Mouse (Mus musculus) testis, adult 2 months (tissue): ENCODE results near the gene Apln. TPM values are rescaled to one million over a fixed set of nuclear protein-coding genes. Genes with fewer than 3 reads are reported as not detected.
A peak's percentile ranks its signal among the peaks of the same experiment; 100 is the strongest.

ENCODE experiments used
- H3K27ac ChIP-seq: fragments of 200-500 bp; 2 replicates; pipeline ENCODE4 v1.5.1; 2012; ENCODE audit warnings: low read depth, low read length; ENCODE audit not compliant: control insufficient read depth, insufficient read depth
- H3K27me3 ChIP-seq: fragments of 200-500 bp; 2 replicates; pipeline ENCODE4 v1.6.1; 2012; ENCODE audit warnings: mild to moderate bottlenecking, low read length, moderate library complexity; ENCODE audit not compliant: control insufficient read depth, insufficient read depth
- H3K36me3 ChIP-seq: fragments of 200-500 bp; 2 replicates; pipeline ENCODE4 v1.6.1; 2012; ENCODE audit warnings: mild to moderate bottlenecking, low read length; ENCODE audit not compliant: control insufficient read depth, insufficient read depth
- H3K4me1 ChIP-seq: fragments of 200-500 bp; 2 replicates; pipeline ENCODE4 v1.6.1; 2012; ENCODE audit warnings: low read length; ENCODE audit not compliant: control insufficient read depth, insufficient read depth
- H3K4me3 ChIP-seq: fragments of 200-500 bp; 2 replicates; pipeline ENCODE4 v1.5.1; 2012; ENCODE audit warnings: low read depth, mild to moderate bottlenecking, low read length, moderate library complexity, mixed read lengths; ENCODE audit not compliant: control insufficient read depth
- CTCF ChIP-seq: fragments of 200-500 bp; IDR thresholded peaks from 2 replicates; pipeline ENCODE4 v1.5.1; 2012; ENCODE audit warnings: low read depth, mild to moderate bottlenecking, inconsistent platforms, low read length, moderate library complexity; ENCODE audit not compliant: control insufficient read depth, insufficient read depth, insufficient replicate concordance
- POLR2A ChIP-seq: fragments of 200-500 bp; IDR thresholded peaks from 2 replicates; pipeline ENCODE4 v1.6.1; 2012; ENCODE audit warnings: low read depth, mild to moderate bottlenecking, inconsistent platforms, low read length, moderate library complexity; ENCODE audit not compliant: control insufficient read depth
- polyA plus RNA-seq: library from polyadenylated mRNA; depleted of rRNA; stranded (reverse); fragments of >200 nt; gene quantifications from 2 replicates; pipeline ENCODE4 v1.2.3, GENCODE M21; 2012

The Apln gene
- polyA plus RNA-seq, 1 experiment = 2.6 TPM

DNA sequence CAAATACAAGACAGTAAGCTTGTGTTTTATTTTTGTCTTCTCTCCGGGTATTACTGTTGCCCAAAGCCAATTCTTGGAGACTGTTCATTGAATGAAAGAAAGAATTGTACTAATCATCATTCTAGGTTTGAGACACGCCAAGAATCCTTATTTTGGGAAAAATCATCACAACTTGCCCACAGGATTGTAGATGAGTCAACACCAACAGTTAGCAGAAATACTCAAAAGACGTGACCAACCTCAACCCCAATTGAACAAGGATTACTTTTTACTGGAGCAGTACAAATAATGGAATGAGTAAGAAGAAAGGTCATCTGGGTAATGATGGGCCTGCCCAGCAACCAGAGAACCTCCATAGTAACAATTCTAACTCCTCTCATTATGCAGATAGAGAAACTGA is 5.7 kb upstream of the Apln start:
- Histone ChIP-seq H3K27me3 (no peaks in the 10 kb centered on the region), H3K4me1 (no peaks in the 10 kb centered on the region), H3K27ac (no peak overlapping the region), H3K36me3 (no peaks in the 10 kb centered on the region), H3K4me3 (no peak overlapping the region)
- TF ChIP-seq POLR2A = no peak
- TF ChIP-seq CTCF = no peak

DNA sequence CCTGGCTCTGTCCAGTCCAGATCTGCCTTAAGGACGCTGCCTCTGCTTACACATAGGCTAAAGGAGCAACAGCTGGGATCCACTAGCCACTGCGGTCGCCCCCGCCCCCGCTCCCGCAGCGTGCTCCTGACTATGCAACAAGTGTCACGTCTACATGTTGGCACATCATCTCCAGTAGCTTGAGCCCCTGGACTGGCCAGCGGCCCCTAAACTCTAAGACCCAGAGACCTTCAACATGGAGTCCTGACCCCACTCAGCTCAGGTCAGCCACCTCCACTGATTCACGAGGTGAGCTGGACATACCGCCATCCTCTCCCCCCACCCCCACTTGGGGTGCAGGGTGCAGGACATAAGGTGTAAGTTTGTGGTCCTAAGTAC is 898 bp downstream of the Apln start:
- no peak overlapping the region for H3K27ac ChIP-seq
- TF ChIP-seq POLR2A (no peak), CTCF (no peak)
- H3K27me3 ChIP-seq = no peaks in the 10 kb centered on the region
- no peak overlapping the region for H3K4me3 ChIP-seq
- H3K36me3 ChIP-seq = no peaks in the 10 kb centered on the region
- H3K4me1 ChIP-seq = peaks cover 11% of the 10 kb centered on the region

DNA sequence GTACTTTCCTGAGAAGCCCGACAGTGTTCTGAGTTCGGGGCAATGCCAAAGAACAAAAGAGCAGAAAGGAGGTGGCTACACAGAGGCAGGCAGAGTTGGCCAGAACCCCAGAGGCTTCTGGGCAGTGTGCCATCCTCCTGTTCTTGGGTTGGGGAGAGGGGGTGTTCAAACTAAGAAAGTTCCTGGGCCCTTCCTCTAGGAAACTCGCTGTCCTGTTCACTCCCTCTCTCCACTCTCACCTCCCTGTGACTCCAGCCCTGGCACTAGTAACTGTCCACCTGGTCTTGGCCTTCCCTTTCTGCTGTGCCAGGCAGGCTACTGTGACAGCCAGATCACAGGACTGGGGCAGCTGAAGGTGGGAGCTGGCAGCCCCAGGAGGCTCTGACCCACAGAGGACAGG is 1.6 kb downstream of the Apln start:
- H3K36me3 ChIP-seq = no peaks in the 10 kb centered on the region
- H3K4me3 ChIP-seq = no peak overlapping the region; the same call in 1 of the 2 replicates
- TF ChIP-seq POLR2A (no peak), CTCF (no peak)
- 0 out of 2 replicates have a peak overlapping the region, but pooled peaks have one; percentile 13 for H3K27ac ChIP-seq
- H3K27me3 ChIP-seq = no peaks in the 10 kb centered on the region
- H3K4me1 ChIP-seq = peaks cover 11% of the 10 kb centered on the region

DNA sequence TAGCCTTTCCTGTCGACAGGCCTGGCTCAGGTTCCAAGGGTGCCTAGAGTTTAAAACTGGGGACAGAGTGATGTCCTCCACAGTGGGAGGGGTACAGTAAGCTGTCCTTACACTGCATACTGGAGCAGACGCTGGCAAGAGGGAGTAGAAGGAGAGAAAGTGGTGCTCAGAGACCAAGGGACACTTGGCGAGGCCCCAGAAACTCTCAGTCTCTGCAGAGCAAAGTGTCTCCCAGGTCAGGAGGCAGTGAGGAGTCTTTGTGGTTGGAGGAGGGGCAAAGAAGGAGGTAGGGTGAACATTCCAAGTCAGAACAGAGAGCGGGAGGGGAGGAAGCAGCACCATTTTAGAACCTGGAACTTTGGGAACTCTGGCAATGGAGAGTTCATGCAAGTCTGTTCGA is 2.8 kb downstream of the Apln start:
- H3K27ac ChIP-seq = no peak overlapping the region
- H3K36me3 ChIP-seq = no peaks in the 10 kb centered on the region
- no peak for TF ChIP-seq POLR2A
- TF ChIP-seq CTCF = no peak
- H3K4me1 ChIP-seq = peaks cover 11% of the 10 kb centered on the region
- no peaks in the 10 kb centered on the region for H3K27me3 ChIP-seq
- no peak overlapping the region for H3K4me3 ChIP-seq

DNA sequence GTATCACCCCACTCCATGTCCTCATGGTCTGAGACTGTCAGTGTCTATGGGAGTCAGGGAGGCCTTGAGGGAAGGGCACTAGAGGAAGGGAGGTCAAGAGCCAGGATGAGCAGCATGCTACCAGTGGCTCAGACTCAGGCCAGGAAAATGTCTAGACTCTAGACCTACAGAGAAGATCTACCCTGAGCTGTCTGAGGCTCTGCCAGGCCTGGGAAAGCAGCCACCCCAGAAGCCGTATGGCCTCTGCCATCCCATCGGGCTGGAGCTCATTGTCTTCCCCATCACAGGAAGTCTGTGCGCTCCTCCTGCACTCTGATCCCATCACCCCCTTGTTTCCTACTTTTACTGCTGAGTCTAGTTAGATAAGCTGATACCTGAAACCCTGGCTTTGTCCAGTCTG is 4.1 kb downstream of the Apln start:
- TF ChIP-seq POLR2A = no peak
- no peak for TF ChIP-seq CTCF
- Histone ChIP-seq H3K27ac (no peak overlapping the region), H3K4me1 (peaks cover 11% of the 10 kb centered on the region), H3K4me3 (no peak overlapping the region), H3K36me3 (no peaks in the 10 kb centered on the region), H3K27me3 (no peaks in the 10 kb centered on the region)

DNA sequence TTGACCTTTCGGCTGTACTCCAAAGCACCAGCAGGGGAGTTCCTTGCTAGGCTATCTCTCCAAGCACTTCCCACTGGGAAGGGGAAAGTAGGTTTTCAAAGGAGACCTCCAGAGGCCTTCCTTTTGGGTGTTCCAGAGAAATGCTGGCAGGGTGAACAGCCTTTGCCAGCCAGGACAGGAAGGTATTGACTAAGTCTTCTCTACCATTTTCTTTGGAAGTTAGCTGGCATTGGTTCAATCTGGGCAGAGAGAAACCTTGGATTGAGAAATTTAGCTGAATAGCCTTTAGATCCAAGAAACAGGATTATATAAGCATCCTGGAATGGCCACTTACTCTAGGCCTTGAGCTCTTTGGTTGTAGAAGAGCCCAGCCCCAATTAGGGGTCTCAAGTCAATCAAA is 11.8 kb downstream of the Apln start:
- Histone ChIP-seq H3K4me3 (no peak overlapping the region), H3K36me3 (no peaks in the 10 kb centered on the region), H3K27me3 (no peaks in the 10 kb centered on the region), H3K4me1 (peaks cover 2% of the 10 kb centered on the region; the same call in 1 of the 2 replicates), H3K27ac (no peak overlapping the region)
- TF ChIP-seq CTCF (no peak), POLR2A (no peak)

DNA sequence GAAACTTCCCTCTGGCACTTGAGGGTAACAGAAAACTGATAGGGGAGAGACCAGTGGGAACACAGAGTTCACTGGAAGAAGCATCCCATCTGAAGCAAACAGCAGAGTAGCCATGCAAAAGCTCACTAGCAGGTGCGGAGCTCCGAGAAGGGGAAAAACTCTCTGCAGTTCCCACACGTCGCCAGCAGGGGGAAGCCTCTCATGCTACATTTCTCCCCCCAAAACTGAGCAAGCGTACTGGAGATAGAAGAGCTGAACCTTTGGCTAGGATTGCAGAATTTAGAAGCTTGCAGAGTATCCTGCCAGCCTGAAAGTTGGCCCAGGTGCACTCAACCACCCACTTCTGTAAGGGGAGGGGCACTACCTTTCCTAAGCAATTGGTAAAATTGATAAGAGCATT is 14.7 kb downstream of the Apln start:
- TF ChIP-seq POLR2A (no peak), CTCF (peak; percentile 71; the same call in 1 of the 2 replicates)
- Histone ChIP-seq H3K4me1 (peaks cover 2% of the 10 kb centered on the region; the same call in 1 of the 2 replicates), H3K4me3 (no peak overlapping the region), H3K27me3 (no peaks in the 10 kb centered on the region), H3K36me3 (no peaks in the 10 kb centered on the region), H3K27ac (no peak overlapping the region)

DNA sequence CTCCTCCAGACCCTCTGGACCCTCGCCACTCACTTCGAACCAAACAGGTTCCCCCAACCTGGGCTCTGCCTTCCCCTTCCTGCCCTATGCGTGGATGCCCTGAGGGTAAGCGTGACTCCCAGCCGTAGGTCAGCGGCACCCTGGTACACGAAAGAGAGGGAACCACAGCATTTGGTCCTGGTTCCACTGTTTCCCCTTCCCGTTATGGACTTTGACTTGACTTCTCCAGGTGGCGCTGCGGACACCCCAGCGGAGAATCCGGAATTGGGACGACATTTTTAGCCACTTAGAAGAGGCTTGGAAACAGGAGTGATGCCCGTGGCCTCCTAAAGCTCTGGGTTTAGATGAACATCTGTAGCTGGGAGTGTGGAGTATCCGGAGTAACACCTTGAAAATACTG is 15.3 kb downstream of the Apln start:
- Histone ChIP-seq H3K27ac (no peak overlapping the region), H3K27me3 (no peaks in the 10 kb centered on the region), H3K4me3 (no peak overlapping the region), H3K4me1 (peaks cover 2% of the 10 kb centered on the region; the same call in 1 of the 2 replicates), H3K36me3 (no peaks in the 10 kb centered on the region)
- no peak for TF ChIP-seq CTCF
